Mouse (Mus musculus): ENCODE measurements around the gene Parg. TPM values are rescaled to one million over a fixed set of nuclear protein-coding genes. Genes with fewer than 3 reads are reported as not detected.

Gene Parg
- polyA plus RNA-seq (2015; fragmentation: Nextera tagmentation; extraction: Ambion mirVana) = 15.7 and 19.7 TPM in 2 replicates

DNA sequence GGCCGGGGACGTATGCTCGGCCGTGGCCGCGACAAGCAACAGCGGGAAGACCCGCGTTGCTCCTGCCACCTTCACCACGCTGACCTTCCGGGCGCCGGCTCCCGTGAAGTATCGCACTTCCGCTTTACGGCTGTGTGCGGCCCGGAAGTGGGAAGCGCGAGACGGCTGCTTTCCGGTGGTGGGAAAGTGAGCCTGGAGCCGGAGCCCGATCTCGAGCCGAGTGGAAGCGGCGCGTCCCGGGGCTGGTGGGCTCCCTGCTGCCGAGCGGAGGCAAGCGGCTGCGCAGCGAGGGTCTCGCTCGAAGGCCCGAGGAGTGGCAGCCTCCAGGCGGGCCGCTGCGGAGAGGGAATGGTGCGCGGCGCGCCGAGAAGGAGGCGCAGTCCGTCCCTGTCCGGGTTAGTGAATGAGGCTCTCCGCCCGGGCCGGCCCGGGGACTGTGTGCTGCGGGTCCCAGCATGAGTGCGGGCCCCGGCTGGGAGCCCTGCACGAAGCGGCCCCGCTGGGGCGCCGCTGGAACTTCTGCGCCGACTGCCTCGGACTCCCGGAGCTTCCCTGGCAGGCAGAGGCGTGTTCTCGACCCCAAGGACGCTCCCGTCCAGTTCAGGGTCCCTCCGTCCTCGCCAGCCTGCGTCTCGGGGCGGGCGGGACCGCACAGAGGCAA lies at the start of gene Parg, which contains the start of gene Timm23:
Gene Parg, plus strand, starts transcription at position 159 of the 661 bp plus-strand sequence.
Gene Timm23, minus strand, starts transcription at position 108 of the 661 bp plus-strand sequence.
- under 1% methylated on average over 69 of the region's 77 CpGs for WGBS
- peak; percentile 94 for ATAC-seq
- H3K9ac ChIP-seq (ENCODE audit: low read depth, low read length) = peak within 1 kb of the TSS; percentile 97
- peaks cover 3% of the 10 kb centered on the region; the same call in 1 of the 2 replicates for H3K4me1 ChIP-seq (replicated peaks; ENCODE audit: control insufficient read depth, insufficient read depth, low read length)
- peak within 1 kb of the TSS; percentile 82 for H3K4me2 ChIP-seq (replicated peaks; ENCODE audit: low read depth)
- H3K36me3 ChIP-seq (ENCODE audit: control insufficient read depth, insufficient read depth) = peaks cover 15% of the 10 kb centered on the region
- no peaks in the 10 kb centered on the region for H3K9me3 ChIP-seq (ENCODE audit: control insufficient read depth)
- TF ChIP-seq CTCF (IDR thresholded peaks at IDR 0.05; ENCODE audit: low read depth) = no peak
- peak within 1 kb of the TSS; percentile 98 for H3K4me3 ChIP-seq (ENCODE audit: low read depth, low read length)
- no peaks in the 10 kb centered on the region for H3K27me3 ChIP-seq (replicated peaks; ENCODE audit: control insufficient read depth, insufficient read depth, low read length)
- peak within 1 kb of the TSS; percentile 88 for H3K27ac ChIP-seq (ENCODE audit: low read depth, low read length)

GRCm38 (mm10) chr14:32152243-32152965 lies 49.3 kb upstream of the Parg start:
- no peak for TF ChIP-seq CTCF (IDR thresholded peaks at IDR 0.05; ENCODE audit: low read depth)
- no peak overlapping the region for H3K4me2 ChIP-seq (replicated peaks; ENCODE audit: low read depth)
- H3K4me1 ChIP-seq (replicated peaks; ENCODE audit: control insufficient read depth, insufficient read depth, low read length) = no peaks in the 10 kb centered on the region
- H3K27ac ChIP-seq (ENCODE audit: low read depth, low read length) = no peak overlapping the region
- WGBS = 92% methylated on average over 18 of the region's 18 CpGs
- H3K36me3 ChIP-seq (ENCODE audit: control insufficient read depth, insufficient read depth) = no peaks in the 10 kb centered on the region
- H3K9ac ChIP-seq (ENCODE audit: low read depth, low read length) = no peak overlapping the region
- no peaks in the 10 kb centered on the region for H3K27me3 ChIP-seq (replicated peaks; ENCODE audit: control insufficient read depth, insufficient read depth, low read length)
- H3K9me3 ChIP-seq (ENCODE audit: control insufficient read depth) = no peaks in the 10 kb centered on the region
- H3K4me3 ChIP-seq (ENCODE audit: low read depth, low read length) = no peak overlapping the region
- ATAC-seq = no peak

GRCm38 (mm10) chr14:32153156-32153555 lies 48.6 kb upstream of the Parg start:
- no peaks in the 10 kb centered on the region for H3K9me3 ChIP-seq (ENCODE audit: control insufficient read depth)
- H3K4me3 ChIP-seq (ENCODE audit: low read depth, low read length) = no peak overlapping the region
- H3K36me3 ChIP-seq (ENCODE audit: control insufficient read depth, insufficient read depth) = no peaks in the 10 kb centered on the region
- no peak for ATAC-seq
- no peak for TF ChIP-seq CTCF (IDR thresholded peaks at IDR 0.05; ENCODE audit: low read depth)
- no peaks in the 10 kb centered on the region for H3K27me3 ChIP-seq (replicated peaks; ENCODE audit: control insufficient read depth, insufficient read depth, low read length)
- H3K4me1 ChIP-seq (replicated peaks; ENCODE audit: control insufficient read depth, insufficient read depth, low read length) = no peaks in the 10 kb centered on the region
- H3K4me2 ChIP-seq (replicated peaks; ENCODE audit: low read depth) = no peak overlapping the region
- H3K9ac ChIP-seq (ENCODE audit: low read depth, low read length) = no peak overlapping the region
- WGBS = 99% methylated on average over 2 of the region's 2 CpGs
- no peak overlapping the region for H3K27ac ChIP-seq (ENCODE audit: low read depth, low read length)

- no peak for TF ChIP-seq CTCF (IDR thresholded peaks at IDR 0.05; ENCODE audit: low read depth)
- Histone ChIP-seq H3K36me3 (ENCODE audit: control insufficient read depth, insufficient read depth) (no peaks in the 10 kb centered on the region), H3K27me3 (replicated peaks; ENCODE audit: control insufficient read depth, insufficient read depth, low read length) (no peaks in the 10 kb centered on the region), H3K4me1 (replicated peaks; ENCODE audit: control insufficient read depth, insufficient read depth, low read length) (no peaks in the 10 kb centered on the region), H3K27ac (ENCODE audit: low read depth, low read length) (no peak overlapping the region), H3K9me3 (ENCODE audit: control insufficient read depth) (no peaks in the 10 kb centered on the region), H3K4me2 (replicated peaks; ENCODE audit: low read depth) (no peak overlapping the region), H3K4me3 (ENCODE audit: low read depth, low read length) (no peak overlapping the region), H3K9ac (ENCODE audit: low read depth, low read length) (no peak overlapping the region)
- no peak for ATAC-seq
- WGBS = 91% methylated on average over 6 of the region's 6 CpGs
Measured at GRCm38 (mm10) chr14:32154758-32155157, 47.0 kb upstream of the Parg start.

GRCm38 (mm10) chr14:32159150-32159670 lies 42.5 kb upstream of the Parg start:
- no peaks in the 10 kb centered on the region for H3K4me1 ChIP-seq (replicated peaks; ENCODE audit: control insufficient read depth, insufficient read depth, low read length)
- H3K9ac ChIP-seq (ENCODE audit: low read depth, low read length) = peak overlapping the region; percentile 97; the same call in 1 of the 2 replicates
- peak overlapping the region; percentile 77 for H3K4me2 ChIP-seq (replicated peaks; ENCODE audit: low read depth)
- ATAC-seq = peak; percentile 6; the same call in 1 of the 2 replicates
- peak overlapping the region; percentile 88 for H3K4me3 ChIP-seq (ENCODE audit: low read depth, low read length)
- H3K27me3 ChIP-seq (replicated peaks; ENCODE audit: control insufficient read depth, insufficient read depth, low read length) = no peaks in the 10 kb centered on the region
- H3K27ac ChIP-seq (ENCODE audit: low read depth, low read length) = peak overlapping the region; percentile 99
- H3K9me3 ChIP-seq (ENCODE audit: control insufficient read depth) = no peaks in the 10 kb centered on the region
- no peak; the same call in 1 of the 2 replicates for TF ChIP-seq CTCF (IDR thresholded peaks at IDR 0.05; ENCODE audit: low read depth)
- WGBS = 27% methylated on average over 4 of the region's 4 CpGs
- no peaks in the 10 kb centered on the region; the same call in 1 of the 2 replicates for H3K36me3 ChIP-seq (ENCODE audit: control insufficient read depth, insufficient read depth)

GRCm38 (mm10) chr14:32159690-32160246 lies 42.0 kb upstream of the Parg start, which contains the start of gene Ncoa4:
Gene Ncoa4 (plus strand): TSS chr14:32159865.
- under 1% methylated on average over 40 of the region's 40 CpGs for WGBS
- no peaks in the 10 kb centered on the region for H3K9me3 ChIP-seq (ENCODE audit: control insufficient read depth)
- H3K27me3 ChIP-seq (replicated peaks; ENCODE audit: control insufficient read depth, insufficient read depth, low read length) = no peaks in the 10 kb centered on the region
- H3K4me2 ChIP-seq (replicated peaks; ENCODE audit: low read depth) = peak within 1 kb of the TSS; percentile 77
- H3K36me3 ChIP-seq (ENCODE audit: control insufficient read depth, insufficient read depth) = no peaks in the 10 kb centered on the region; the same call in 1 of the 2 replicates
- no peak; the same call in 1 of the 2 replicates for TF ChIP-seq CTCF (IDR thresholded peaks at IDR 0.05; ENCODE audit: low read depth)
- ATAC-seq = peak; percentile 91
- H3K4me3 ChIP-seq (ENCODE audit: low read depth, low read length) = peak within 1 kb of the TSS; percentile 88
- no peaks in the 10 kb centered on the region for H3K4me1 ChIP-seq (replicated peaks; ENCODE audit: control insufficient read depth, insufficient read depth, low read length)
- peak within 1 kb of the TSS; percentile 97 for H3K9ac ChIP-seq (ENCODE audit: low read depth, low read length)
- H3K27ac ChIP-seq (ENCODE audit: low read depth, low read length) = peak within 1 kb of the TSS; percentile 99

All from intestine, postnatal 0 days (tissue).